Mouse (Mus musculus): ENCODE data around the gene Mptx2.
"Not testable (repeated sequence)": the region's sequence is repeated elsewhere in the genome, so short reads cannot be mapped to it uniquely, and the experiment has no call there.

Mptx2 gene

DNA sequence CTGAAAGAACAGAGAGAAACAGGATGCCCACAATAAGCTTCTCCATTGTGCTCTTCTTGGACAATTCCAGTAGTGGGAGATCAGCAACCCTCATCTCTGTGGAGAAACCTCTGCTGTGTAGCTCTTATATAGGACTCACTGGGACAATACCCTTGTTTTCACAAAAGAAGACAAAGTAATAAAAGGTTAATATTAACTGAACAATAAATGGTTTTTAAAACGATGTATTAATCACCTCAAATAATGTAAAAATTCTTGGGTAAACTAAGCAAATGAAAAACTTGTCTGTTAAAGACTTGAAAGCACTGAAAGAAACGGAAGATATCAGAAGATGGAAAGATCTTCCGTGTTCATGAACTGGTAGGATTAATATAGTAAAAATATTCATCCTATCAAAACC, at the start of gene Mptx2:
Mptx2 (minus strand) TSS at position 101 of the 400 bp plus-strand sequence.
- DNase-seq (ENCODE audit: low spot score in 2 of 2), result no peak

DNA sequence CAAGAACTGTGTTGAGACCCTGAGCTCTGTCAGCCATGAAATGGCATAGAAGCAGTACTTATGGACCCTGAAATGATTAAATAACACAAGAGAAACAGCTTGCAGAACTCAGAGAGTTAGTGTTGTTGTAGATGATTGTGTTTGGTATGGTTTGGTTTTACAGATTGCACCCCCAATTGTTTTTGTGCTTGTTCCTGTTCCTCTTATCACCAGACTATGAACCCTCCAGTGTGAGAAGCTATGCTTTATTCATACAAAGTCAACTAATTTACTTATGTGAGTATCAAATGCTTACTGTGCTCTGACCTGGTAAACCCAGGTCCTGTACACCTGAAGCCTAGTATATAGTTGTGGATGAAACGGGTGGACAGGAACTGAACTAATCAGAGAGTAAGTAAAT, 49.0 kb upstream of the Mptx2 start:
- no peak for DNase-seq (ENCODE audit: low spot score in 2 of 2)

DNA sequence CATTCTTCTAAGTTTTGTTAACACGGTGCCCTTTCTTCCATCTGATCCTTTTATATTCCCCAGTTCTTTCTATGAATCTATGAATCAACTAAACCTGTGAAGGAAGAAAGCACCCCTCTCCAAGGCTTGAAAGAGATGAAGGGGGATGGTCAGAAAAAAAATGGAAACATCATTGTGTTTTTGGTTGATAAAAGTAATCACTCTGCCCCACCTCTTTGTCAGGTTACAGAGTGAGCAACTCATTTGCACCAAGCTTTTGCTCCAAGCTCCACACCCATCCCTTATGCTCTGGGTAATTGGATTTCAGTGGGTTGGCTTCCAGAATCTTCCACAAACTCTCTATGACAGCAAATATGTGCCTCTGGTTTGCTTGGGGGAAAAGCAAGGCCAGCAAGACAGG, 47.8 kb upstream of the Mptx2 start:
- DNase-seq (ENCODE audit: low spot score in 2 of 2), result no peak

DNA sequence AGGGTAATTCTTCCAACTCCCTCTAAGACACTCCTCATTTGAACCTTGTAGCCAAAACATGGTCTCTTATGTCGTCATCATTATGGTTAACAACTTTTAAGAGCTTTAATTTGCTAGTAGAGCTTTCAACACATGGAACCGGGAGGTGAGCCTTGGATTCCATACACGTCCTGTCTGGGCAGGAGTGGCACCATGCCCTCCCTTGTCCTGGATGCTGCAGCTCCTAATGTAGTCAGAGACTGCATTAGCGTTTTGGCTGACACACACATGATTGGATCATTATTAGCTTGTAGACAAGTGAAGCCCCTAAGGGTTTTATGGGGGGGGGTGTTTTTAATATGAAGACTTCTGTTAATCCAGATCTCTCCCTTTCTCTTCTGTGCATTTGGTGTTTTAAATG, 47.4 kb upstream of the Mptx2 start:
- DNase-seq (ENCODE audit: low spot score in 2 of 2), result no peak

DNA sequence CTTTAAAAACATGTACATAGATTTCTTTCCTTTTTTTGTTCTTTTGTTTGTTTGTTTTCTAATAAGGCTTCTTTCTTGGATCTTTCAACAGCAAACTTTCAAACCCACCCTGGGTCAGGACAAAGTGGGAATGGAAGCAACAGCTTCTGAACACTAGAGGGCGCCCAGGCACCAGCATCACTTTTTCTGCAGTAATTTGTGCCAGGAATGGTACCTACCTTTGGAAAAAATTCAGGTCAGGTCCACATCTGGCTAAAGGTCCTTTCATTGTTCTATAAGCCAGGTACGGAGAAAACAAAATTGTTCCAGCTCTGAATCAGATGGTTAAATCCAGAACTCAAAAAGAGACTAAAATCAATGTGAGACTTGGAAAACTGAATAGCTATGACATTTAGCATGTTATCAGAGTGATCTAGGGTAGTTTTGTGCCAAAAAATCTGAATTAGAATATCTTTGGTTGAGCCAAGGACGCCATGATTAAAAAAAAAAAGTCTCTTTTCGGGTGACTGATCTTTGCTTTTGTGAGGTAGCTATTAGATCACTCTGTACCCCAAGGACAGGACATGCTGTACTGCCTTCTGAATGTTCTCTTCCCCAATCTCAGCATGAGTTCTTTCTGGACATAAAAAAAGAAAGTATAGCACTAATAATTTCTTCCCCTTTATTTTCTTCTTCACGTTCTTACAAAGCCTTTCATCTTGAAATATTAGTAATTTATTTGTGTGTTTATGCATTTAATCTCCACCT, 46.4 kb upstream of the Mptx2 start:
- peak in 1 of 2 experiments; percentile 48 for DNase-seq (ENCODE audit: low spot score in 2 of 2)

- no peak for DNase-seq (ENCODE audit: low spot score in 2 of 2)
These were observed 44.7 kb upstream of the Mptx2 start for GRCm38 (mm10) chr1:173322249-173322627.

GRCm38 (mm10) chr1:173321593-173322248, 44.1 kb upstream of the Mptx2 start:
- no peak for DNase-seq (ENCODE audit: low spot score in 2 of 2)

- no peak for DNase-seq (ENCODE audit: low spot score in 2 of 2)
These were observed 40.4 kb upstream of the Mptx2 start for GRCm38 (mm10) chr1:173317925-173318477.

- DNase-seq (ENCODE audit: low spot score in 2 of 2), result no peak
These were observed 38.1 kb upstream of the Mptx2 start for GRCm38 (mm10) chr1:173315725-173316124.

- DNase-seq (ENCODE audit: low spot score in 2 of 2), result not testable (repeated sequence)
These were observed 36.0 kb upstream of the Mptx2 start for GRCm38 (mm10) chr1:173313535-173314050.

DNA sequence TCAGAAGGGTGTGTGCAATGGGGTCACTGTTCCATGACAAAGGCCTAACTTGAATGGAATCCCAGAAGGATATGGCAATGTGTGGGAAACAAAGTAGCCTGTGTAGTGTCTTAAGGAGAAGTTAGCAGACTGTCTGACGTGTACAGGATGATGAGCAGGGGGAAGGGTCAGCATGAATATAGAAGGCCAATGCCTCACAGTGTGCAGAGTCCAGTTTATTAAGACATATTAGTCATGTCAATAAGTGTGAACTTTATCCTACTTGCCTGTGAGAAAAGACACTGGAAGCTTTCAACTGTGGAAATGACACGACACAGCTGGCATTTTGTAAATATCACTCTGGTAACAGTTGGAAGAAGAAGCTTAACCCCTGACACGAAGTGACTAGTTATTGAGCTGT, 25.2 kb upstream of the Mptx2 start:
- not testable (repeated sequence) for DNase-seq (ENCODE audit: low spot score in 2 of 2)

DNA sequence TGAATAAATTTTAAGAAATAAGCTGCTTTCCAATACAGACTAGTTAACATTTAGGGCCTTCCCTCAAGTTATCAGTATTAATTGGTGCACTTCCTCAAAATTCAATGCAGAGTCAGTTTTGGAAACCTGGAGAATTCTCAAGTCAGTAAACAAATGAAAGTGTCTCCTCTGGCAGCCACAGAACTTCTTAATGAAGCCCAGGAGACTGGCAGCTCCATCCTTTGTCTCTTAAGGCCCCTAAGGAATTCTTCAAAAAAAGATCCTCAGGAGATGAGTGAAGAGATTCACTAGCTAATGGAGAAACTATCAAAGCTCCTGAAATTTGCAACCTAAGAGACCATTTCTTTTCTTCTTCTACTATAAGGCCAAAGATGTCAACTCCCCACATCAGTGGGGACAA, 11.9 kb downstream of the Mptx2 start, which contains the start of gene Olfr418:
Olfr418 (plus strand) TSS at position 301 of the 400 bp plus-strand sequence.
- no peak for DNase-seq (ENCODE audit: low spot score in 2 of 2)

- no peak for DNase-seq (ENCODE audit: low spot score in 2 of 2)
These were observed 27.7 kb downstream of the Mptx2 start for GRCm38 (mm10) chr1:173249888-173250287.

DNA sequence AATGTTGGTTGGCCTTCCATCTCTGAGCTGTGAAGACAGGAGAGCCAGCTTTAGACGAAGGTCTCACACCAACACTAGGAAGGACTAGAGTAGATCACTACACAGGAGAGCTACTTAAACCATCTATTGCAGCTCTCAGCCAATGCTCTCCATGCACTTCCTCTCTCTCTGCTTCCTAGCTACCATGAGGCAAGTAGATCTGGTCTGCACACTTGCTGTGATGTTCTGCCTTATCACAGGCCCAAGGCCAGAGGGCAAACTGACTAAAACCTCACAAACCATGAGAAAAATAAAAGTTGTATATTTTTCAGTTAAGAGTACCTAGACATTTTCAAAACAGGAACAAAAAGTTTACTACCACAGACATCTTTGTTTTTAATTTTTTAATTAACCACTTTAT, 40.6 kb downstream of the Mptx2 start:
- DNase-seq (ENCODE audit: low spot score in 2 of 2), result not testable (repeated sequence)

DNA sequence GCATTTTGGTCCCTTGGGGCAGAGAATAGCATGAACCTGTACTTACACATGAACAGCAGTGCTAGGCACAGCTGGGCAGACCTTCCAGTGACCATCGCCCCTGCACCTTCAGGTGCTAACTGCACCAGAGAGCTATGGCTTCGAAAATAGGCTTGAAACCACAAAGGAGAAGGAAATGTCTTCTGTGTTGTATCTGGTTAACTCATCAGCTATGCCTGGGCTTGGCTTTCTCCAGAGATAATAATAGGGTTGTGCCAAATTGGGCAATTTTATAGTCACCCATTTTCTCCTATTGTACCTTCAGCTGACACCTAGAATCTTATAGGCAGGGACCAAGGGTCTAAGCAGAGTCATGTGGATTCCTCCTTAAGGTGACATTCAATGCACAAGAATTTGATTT, 50.5 kb downstream of the Mptx2 start, which contains the start of gene Fcer1a:
Fcer1a (minus strand) TSS at position 134 of the 400 bp plus-strand sequence.
- no peak for DNase-seq (ENCODE audit: low spot score in 2 of 2)
